Mouse (Mus musculus) embryonic stem cell, embryonic (primary cell): ENCODE results near the gene 2510002D24Rik.

Experiments used
- CTCF ChIA-PET, 4 experiments: fragments of 300-600 bp in 2 of 4; fragments of 350-600 bp in 2 of 4; sonication (Branson Sonifier 250); formaldehyde crosslinking; loops; one replicate each; lab custom pipeline; 2022; ENCODE audit warnings: inconsistent platforms in 2 of 4; lab: Charles Lee
- POLR2A ChIA-PET, 4 experiments: fragments of 300-600 bp in 2 of 4; fragments of 350-600 bp in 2 of 4; sonication (Branson Sonifier 250); formaldehyde crosslinking; loops; one replicate each; lab custom pipeline; 2022; ENCODE audit warnings: antibody characterized with exemption in 4 of 4, inconsistent platforms in 1 of 4; lab: Charles Lee

2510002D24Rik gene

GRCm38 (mm10) chr16:18822925-18823324, 13.5 kb upstream of the 2510002D24Rik start:
- CTCF ChIA-PET: no interaction called here
- POLR2A ChIA-PET: interaction anchor here in 2 of 4 experiments (0.6 to 4.4 kb wide), 7 partner anchors 11 to 46 kb away, joined by 3 to 33 read pairs (median 4); partner anchors contain the start of genes 2510002D24Rik (in 2 of the 2), Cdc45 (in 2 of the 2), Gm28539 (in 2 of the 2) and Ufd1 (in 2 of the 2)

GRCm38 (mm10) chr16:18828630-18829029, 7.7 kb upstream of the 2510002D24Rik start:
- CTCF ChIA-PET: interaction anchor here in 1 of 4 experiments (0.6 kb wide), 1 partner anchor 295 kb away, joined by 3 read pairs; no protein-coding TSS in a partner anchor
- POLR2A ChIA-PET: interaction anchor here in 3 of 4 experiments (0.6 to 2.5 kb wide), 10 partner anchors 9 to 485 kb away, joined by 3 to 11 read pairs (median 4); partner anchors contain the start of genes Cdc45 (in 2 of the 3), Ufd1 (in 2 of the 3), Hira (in 1 of the 3) and Mrpl40 (in 1 of the 3)

DNA sequence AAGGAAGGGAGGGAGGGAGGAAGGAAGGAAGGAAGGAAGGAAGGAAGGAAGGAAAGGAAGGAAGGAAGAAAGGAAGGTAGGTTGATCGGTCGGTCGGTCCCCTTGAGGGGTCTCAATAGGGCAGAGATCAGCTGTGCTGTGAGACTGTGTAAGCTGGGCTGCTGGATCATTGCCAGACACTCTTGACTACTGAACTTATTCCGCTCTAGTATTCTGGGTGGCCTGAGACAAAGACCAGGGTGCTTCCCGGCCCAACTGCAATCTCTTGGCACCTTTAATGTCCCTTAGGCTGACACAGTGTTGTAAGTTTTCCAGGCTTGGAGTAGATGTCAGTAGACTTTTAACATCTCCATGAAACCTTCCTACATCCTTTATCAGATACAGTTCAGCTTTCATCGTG, 7.3 kb upstream of the 2510002D24Rik start:
- CTCF ChIA-PET: interaction anchor here in 1 of 4 experiments (0.6 kb wide), 1 partner anchor 296 kb away, joined by 3 read pairs; no protein-coding TSS in a partner anchor
- POLR2A ChIA-PET: interaction anchor here in 2 of 4 experiments (0.7 to 2.5 kb wide), 11 partner anchors 10 to 485 kb away, joined by 3 to 11 read pairs (median 5); partner anchors contain the start of genes Cdc45 (in 2 of the 2), Ufd1 (in 2 of the 2), Hira (in 1 of the 2) and Mrpl40 (in 1 of the 2)

GRCm38 (mm10) chr16:18833486-18833885, 2.9 kb upstream of the 2510002D24Rik start:
- ChIA-PET POLR2A (interaction anchor here in 3 of 4 experiments (0.7 to 4.1 kb wide), 11 partner anchors 15 to 57 kb away, joined by 3 to 18 read pairs (median 4); partner anchors contain the start of genes Hira (in 3 of the 3), Mrpl40 (in 3 of the 3), Cdc45 (in 2 of the 3) and Cldn5 (in 2 of the 3)), CTCF (no interaction called here)

- CTCF ChIA-PET: interaction anchor here (0.6 to 1.8 kb wide), 13 partner anchors 10 to 296 kb away, joined by 3 to 6 read pairs (median 3); no protein-coding TSS in a partner anchor
- POLR2A ChIA-PET: interaction anchor here (0.5 to 3.7 kb wide), 61 partner anchors 8 to 810 kb away, joined by 3 to 76 read pairs (median 5); partner anchors contain the start of genes Cdc45 (in 4 of the 4), Hira (in 4 of the 4), Mrpl40 (in 4 of the 4) and Ufd1 (in 3 of the 4)
Observed at GRCm38 (mm10) chr16:18836073-18836467, 308 bp upstream of the 2510002D24Rik start.

DNA sequence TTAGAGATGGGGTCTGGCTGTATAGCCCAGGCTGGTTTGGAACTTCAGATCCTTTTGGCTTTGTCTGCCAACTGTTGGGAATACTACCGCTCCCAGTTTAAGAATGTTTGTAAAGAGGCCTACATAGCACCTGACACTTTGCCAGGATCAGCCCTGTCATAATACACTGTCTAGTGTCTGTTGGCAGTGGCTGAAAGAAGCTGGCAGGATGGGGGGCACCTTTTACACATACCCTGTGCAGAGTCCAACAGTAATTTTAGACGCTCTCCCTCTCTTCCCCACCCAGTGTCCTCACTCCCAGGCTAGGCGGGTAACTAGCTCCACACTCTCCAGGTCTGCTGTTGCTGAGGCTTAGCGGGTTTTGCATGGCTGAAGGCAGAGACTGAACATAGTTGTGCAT, 2.0 kb downstream of the 2510002D24Rik start:
- POLR2A ChIA-PET: interaction anchor here in 2 of 4 experiments (1.0 to 1.3 kb wide), 3 partner anchors 26 to 214 kb away, joined by 3 to 4 read pairs (median 3); partner anchors contain the start of gene Mrpl40 (in 1 of the 2)

DNA sequence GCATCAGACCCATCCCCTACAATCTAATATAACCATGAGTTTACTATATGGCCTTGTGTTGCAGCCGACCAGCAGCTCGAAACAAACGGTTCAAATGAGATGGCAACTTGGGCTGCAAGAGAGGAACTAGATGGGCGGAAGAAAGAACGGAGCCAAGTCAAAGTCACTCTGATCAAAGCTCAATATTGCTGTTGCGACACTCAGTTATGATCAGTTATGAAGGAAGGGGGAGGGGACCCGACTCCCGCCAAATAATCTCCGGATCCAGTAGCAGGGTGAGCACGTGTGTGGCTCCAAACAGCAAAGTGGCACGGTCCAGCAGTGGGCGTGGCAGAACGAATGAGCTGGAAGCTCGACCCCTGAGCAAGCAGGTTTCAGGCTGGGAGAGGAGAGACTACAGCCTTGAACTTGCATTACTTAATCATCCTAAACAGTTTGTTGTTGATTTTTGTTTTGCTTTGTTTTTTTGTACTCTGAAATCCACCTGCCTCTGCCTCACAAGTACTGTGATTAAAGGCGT, 10.0 kb downstream of the 2510002D24Rik start:
- POLR2A ChIA-PET: interaction anchor here in 3 of 4 experiments (0.8 to 2.1 kb wide), 11 partner anchors 10 to 35 kb away, joined by 3 to 14 read pairs (median 4); partner anchors contain the start of genes 2510002D24Rik (in 3 of the 3), Gm28539 (in 3 of the 3), Cdc45 (in 2 of the 3) and Ufd1 (in 1 of the 3)

More for the DNA sequence above, 2.0 kb downstream of the 2510002D24Rik start:
- CTCF ChIA-PET: no interaction called here

GRCm38 (mm10) chr16:18849521-18850190, 13.3 kb downstream of the 2510002D24Rik start:
- CTCF ChIA-PET: interaction anchor here in 2 of 4 experiments (0.6 to 0.7 kb wide), 2 partner anchors 74 to 387 kb away, joined by 3 to 6 read pairs; no protein-coding TSS in a partner anchor
- POLR2A ChIA-PET: interaction anchor here in 3 of 4 experiments (0.6 to 1.3 kb wide), 16 partner anchors 9 to 1643 kb away, joined by 3 to 12 read pairs (median 4); partner anchors contain the start of genes 2510002D24Rik (in 2 of the 3), Gm28539 (in 2 of the 3), Cldn5 (in 1 of the 3) and Hira (in 1 of the 3)

More for the DNA sequence above, 10.0 kb downstream of the 2510002D24Rik start:
- CTCF ChIA-PET: interaction anchor here in 2 of 4 experiments (0.7 to 1.3 kb wide), 2 partner anchors 10 kb away, joined by 3 read pairs; partner anchors contain the start of genes 2510002D24Rik (in 2 of the 2) and Gm28539 (in 2 of the 2)

DNA sequence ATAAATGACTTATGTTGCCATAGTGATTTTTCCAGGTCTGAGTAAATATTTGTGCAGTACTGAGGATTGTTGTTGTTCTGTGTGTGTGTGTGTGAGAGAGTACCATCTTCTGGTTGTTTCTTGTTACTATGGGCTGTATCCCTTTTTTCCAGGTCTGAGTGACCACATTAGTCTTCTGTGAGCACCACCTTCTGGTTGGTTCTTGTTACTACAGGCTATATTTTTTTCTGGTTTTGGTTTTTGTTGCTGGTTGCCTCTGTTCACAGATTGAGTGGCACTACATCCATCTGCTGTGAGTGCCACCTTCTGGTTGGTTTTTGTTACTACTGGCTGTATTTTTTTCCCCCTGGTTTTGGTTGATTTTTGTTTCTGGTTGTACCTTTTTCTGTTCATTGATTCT, 22.2 kb downstream of the 2510002D24Rik start:
- CTCF ChIA-PET: interaction anchor here in 3 of 4 experiments (0.6 to 1.7 kb wide), 7 partner anchors 81 to 235 kb away, joined by 3 to 14 read pairs (median 3); no protein-coding TSS in a partner anchor
- POLR2A ChIA-PET: interaction anchor here in 3 of 4 experiments (1.0 to 2.4 kb wide), 7 partner anchors 13 to 162 kb away, joined by 3 to 11 read pairs (median 3); partner anchors contain the start of genes Hira (in 3 of the 3), Mrpl40 (in 3 of the 3) and Cldn5 (in 1 of the 3)

DNA sequence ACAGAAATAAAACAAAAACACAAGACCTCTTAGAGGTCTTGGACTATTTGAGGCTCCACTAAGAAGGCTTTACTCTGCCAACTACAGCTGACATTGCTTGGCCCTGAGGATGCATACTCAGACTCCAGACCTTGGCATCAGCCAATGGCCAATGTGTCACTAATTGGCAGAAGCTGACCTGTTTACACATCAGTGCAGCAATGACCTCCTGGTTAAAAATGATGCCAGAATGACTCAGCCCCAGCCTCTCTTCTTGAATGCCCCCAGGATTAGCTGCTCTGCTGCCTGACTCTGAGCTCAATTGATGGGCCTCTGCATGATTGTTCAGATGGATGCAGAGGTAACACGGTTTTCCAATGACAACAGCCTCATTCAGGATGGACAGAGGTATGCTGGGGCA, 23.8 kb downstream of the 2510002D24Rik start:
- CTCF ChIA-PET: interaction anchor here in 1 of 4 experiments (0.6 kb wide), 1 partner anchor 1131 kb away, joined by 6 read pairs; no protein-coding TSS in a partner anchor
- POLR2A ChIA-PET: interaction anchor here in 2 of 4 experiments (0.6 to 1.7 kb wide), 3 partner anchors 14 to 228 kb away, joined by 5 to 6 read pairs (median 5); partner anchors contain the start of genes Hira (in 1 of the 2) and Mrpl40 (in 1 of the 2)

- CTCF ChIA-PET: interaction anchor here in 1 of 4 experiments (0.6 kb wide), 1 partner anchor 332 kb away, joined by 3 read pairs; no protein-coding TSS in a partner anchor
- POLR2A ChIA-PET: interaction anchor here in 1 of 4 experiments (1.6 to 2.1 kb wide), 2 partner anchors 19 to 34 kb away, joined by 4 to 6 read pairs; partner anchors contain the start of genes 2510002D24Rik and Gm28539
Observed at GRCm38 (mm10) chr16:18870495-18870894, 34.1 kb downstream of the 2510002D24Rik start.

- POLR2A ChIA-PET: interaction anchor here (0.6 to 6.6 kb wide), 64 partner anchors 9 to 628 kb away, joined by 3 to 117 read pairs (median 4); partner anchors contain the start of genes 2510002D24Rik (in 4 of the 4), Cdc45 (in 4 of the 4), Gm28539 (in 4 of the 4) and Ufd1 (in 4 of the 4)
- CTCF ChIA-PET: interaction anchor here in 2 of 4 experiments (0.5 to 1.8 kb wide), 7 partner anchors 10 to 198 kb away, joined by 3 to 7 read pairs (median 3); partner anchors contain the start of genes 2510002D24Rik (in 1 of the 2) and Gm28539 (in 1 of the 2)
Observed at GRCm38 (mm10) chr16:18876091-18876441, 39.7 kb downstream of the 2510002D24Rik start.

GRCm38 (mm10) chr16:18876442-18877308, 40.3 kb downstream of the 2510002D24Rik start, which contains the start of the genes Mrpl40 and Hira:
Mrpl40 (minus strand) TSS chr16:18876862.
Hira (plus strand) TSS chr16:18877037.
- ChIA-PET CTCF (interaction anchor here in 3 of 4 experiments (0.5 to 1.8 kb wide), 9 partner anchors 10 to 249 kb away, joined by 3 to 7 read pairs (median 3); partner anchors contain the start of genes 2510002D24Rik (in 1 of the 3) and Gm28539 (in 1 of the 3)), POLR2A (interaction anchor here (0.6 to 6.6 kb wide), 84 partner anchors 8 to 788 kb away, joined by 3 to 117 read pairs (median 4); partner anchors contain the start of genes 2510002D24Rik (in 4 of the 4), Cdc45 (in 4 of the 4), Gm28539 (in 4 of the 4) and Ufd1 (in 4 of the 4))

DNA sequence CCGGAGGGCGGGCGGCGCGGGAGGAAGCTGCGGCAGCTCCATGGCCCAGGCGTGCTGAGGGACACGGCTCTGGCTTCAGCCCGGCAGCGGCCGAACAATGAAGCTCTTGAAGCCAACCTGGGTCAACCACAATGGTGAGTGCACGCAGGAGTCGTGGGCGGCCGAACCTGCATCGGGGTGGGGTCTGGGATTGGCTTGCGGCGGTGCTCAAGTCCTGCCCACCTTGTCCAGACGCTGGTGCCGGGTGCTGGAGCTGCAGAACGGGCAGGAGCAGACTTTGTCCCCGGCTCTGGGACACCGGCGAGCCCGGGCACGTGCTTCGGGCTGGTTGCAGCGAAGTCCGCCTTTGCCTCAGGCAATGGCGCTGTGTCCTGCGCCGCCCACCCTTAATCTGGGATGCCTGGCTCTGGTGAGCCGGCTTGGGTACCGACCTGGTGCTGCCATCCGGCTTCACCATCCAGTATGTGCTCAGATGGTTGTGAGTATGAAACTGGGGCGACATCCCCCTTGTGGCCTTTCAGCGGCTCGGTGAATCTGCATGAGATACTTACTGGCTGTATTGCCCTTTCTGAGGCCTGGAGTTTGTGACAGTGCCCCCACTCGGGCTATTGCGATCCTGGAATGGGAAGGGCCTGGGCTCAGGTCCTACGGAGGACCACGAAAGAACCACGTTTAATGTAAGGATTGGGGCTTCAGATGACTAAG, 41.2 kb downstream of the 2510002D24Rik start:
- ChIA-PET CTCF (interaction anchor here (0.5 to 1.8 kb wide), 9 partner anchors 9 to 431 kb away, joined by 3 to 7 read pairs (median 3); no protein-coding TSS in a partner anchor), POLR2A (interaction anchor here (0.6 to 6.6 kb wide), 60 partner anchors 8 to 1915 kb away, joined by 3 to 117 read pairs (median 5); partner anchors contain the start of genes 2510002D24Rik (in 4 of the 4), Cdc45 (in 4 of the 4), Gm28539 (in 4 of the 4) and Ufd1 (in 4 of the 4))
